Mouse (Mus musculus) left cerebral cortex, adult 8-10 months (tissue): ENCODE measurements around the gene Ptprf. TPM values are rescaled to one million over a fixed set of nuclear protein-coding genes. Genes with fewer than 3 reads are reported as not detected.

ENCODE experiments used
- DNase-seq, 2 experiments: peaks; one replicate each; pipeline ENCODE4 v3.0.0; 2022; ENCODE audit warnings: low spot score in 2 of 2
- total RNA-seq, 4 experiments: library from RNA; stranded (reverse); gene quantifications; 2 replicates each; pipeline ENCODE4 v1.2.4; 2022

Gene Ptprf
- 100 to 1,000 TPM in 3 of 4 experiments, 10 to 100 TPM in 1; 96.0 to 114 (median 107) TPM for total RNA-seq

- peak; percentile 56 to 60 for DNase-seq
Measured at GRCm38 (mm10) chr4:118291231-118291630, at the start of gene Ptprf. Ptprf (minus strand) TSS chr4:118291405.

GRCm38 (mm10) chr4:118336658-118337057, 45.5 kb upstream of the Ptprf start:
- DNase-seq = peak in 1 of 2 experiments; percentile 13

GRCm38 (mm10) chr4:118335991-118336390, 44.8 kb upstream of the Ptprf start:
- no peak for DNase-seq

GRCm38 (mm10) chr4:118331777-118332176, 40.6 kb upstream of the Ptprf start:
- DNase-seq = no peak

GRCm38 (mm10) chr4:118326476-118326875, 35.3 kb upstream of the Ptprf start:
- no peak for DNase-seq

- DNase-seq = no peak
Measured at GRCm38 (mm10) chr4:118320636-118321035, 29.4 kb upstream of the Ptprf start.

GRCm38 (mm10) chr4:118319706-118320344, 28.6 kb upstream of the Ptprf start:
- DNase-seq = no peak

- DNase-seq = no peak
Measured at GRCm38 (mm10) chr4:118316662-118317061, 25.5 kb upstream of the Ptprf start.

GRCm38 (mm10) chr4:118315286-118315685, 24.1 kb upstream of the Ptprf start:
- no peak for DNase-seq

- DNase-seq = no peak
Measured at GRCm38 (mm10) chr4:118310461-118310860, 19.3 kb upstream of the Ptprf start.

- no peak for DNase-seq
Measured at GRCm38 (mm10) chr4:118307533-118308263, 16.5 kb upstream of the Ptprf start.

- DNase-seq = no peak
Measured at GRCm38 (mm10) chr4:118306113-118306696, 15.0 kb upstream of the Ptprf start.

GRCm38 (mm10) chr4:118304984-118305383, 13.8 kb upstream of the Ptprf start:
- DNase-seq = no peak

- no peak for DNase-seq
Measured at GRCm38 (mm10) chr4:118297844-118298243, 6.6 kb upstream of the Ptprf start.

- DNase-seq = no peak
Measured at GRCm38 (mm10) chr4:118295651-118296561, 4.7 kb upstream of the Ptprf start.

- DNase-seq = no peak
Measured at GRCm38 (mm10) chr4:118294811-118295210, 3.6 kb upstream of the Ptprf start.

- peak; percentile 47 to 50 for DNase-seq
Measured at GRCm38 (mm10) chr4:118292741-118293306, 1.6 kb upstream of the Ptprf start.

GRCm38 (mm10) chr4:118290416-118291030, 682 bp downstream of the Ptprf start:
- no peak for DNase-seq

- DNase-seq = no peak
Measured at GRCm38 (mm10) chr4:118289960-118290415, 1.2 kb downstream of the Ptprf start.

GRCm38 (mm10) chr4:118289266-118289665, 1.9 kb downstream of the Ptprf start:
- DNase-seq = no peak
